Mouse (Mus musculus) adrenal gland, adult (tissue): ENCODE results near the gene Inafm2.

Source experiments
- DNase-seq, 2 experiments: peaks; one replicate each; pipeline ENCODE4 v3.0.0; 2022 to 2023; ENCODE audit warnings: low spot score in 1 of 2; ENCODE audit not compliant: inconsistent age in 2 of 2

Gene Inafm2

GRCm38 (mm10) chr2:118745232-118745884 lies at the start of gene Inafm2:
Inafm2 (plus strand) TSS chr2:118745758.
- DNase-seq = peak; percentile 96 to 97

DNA sequence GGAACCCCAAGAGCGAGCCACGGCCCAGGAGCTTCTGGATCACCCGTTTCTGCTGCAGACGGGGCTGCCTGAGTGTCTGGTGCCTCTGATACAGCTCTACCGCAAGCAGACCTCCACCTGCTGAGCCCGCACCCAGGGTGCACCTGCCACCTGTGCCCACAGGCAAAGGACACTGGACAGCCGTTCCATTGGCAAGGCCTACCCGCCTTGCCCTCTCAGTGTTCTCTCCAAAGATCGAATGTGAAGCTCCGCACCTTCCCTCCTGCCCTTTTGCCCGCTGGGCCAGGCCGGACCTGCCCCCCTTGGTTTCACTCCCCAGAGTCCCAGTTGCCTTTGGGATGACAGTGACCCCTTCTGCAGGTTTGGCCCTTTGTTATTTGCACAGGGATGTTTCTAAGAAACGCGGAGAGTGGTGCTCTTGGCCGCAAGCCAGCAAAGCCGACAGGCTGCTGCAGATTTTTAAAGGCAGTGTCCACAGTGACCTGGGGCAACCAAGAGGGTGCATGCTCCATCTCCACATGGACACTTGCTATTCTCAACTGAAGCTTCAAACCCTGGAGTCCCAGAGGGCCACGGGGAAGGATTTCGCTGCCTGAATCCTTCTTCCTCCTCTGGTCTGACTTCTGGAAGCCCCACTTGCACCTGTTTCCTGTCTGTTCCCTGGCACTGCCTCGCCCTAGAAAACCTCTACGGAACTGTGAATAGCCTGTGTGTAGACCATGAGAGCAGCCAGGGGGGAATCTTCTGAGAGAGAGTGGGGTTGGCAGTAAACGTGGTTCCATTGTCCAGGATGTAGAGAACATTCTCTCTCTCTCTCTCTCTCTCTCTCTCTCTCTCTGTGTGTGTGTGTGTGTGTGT lies 48.9 kb upstream of the Inafm2 start:
- peak in 1 of 2 experiments; percentile 78 for DNase-seq

DNA sequence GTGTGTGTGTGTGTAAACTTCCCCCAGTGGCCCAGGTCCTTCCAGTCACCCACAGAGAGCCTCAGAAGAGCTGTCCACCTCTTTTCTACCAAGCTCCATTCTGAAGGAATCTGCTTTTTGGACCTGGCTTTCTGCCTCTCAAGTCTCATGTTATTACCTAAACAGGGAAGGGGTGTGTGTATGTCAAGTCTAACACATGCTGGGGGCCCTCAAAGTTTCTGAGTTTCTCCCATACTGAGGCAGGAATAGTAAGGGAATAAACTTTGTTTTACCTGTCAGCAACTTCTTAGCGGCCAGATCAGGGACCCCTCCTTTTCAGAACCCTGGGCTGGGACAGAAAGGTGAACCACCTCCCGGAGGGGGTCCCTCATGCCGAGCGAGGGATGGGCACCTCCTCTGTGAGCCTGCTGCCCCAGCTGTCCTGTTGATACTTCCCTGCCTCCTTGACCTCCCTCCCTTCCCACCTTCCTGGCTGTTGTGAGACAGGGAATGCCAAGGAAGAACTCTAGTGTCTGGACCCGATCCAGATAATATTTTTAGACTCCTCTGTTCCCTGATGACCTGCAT lies 48.2 kb upstream of the Inafm2 start:
- peak in 1 of 2 experiments; percentile 76 for DNase-seq

GRCm38 (mm10) chr2:118697955-118698354 lies 47.6 kb upstream of the Inafm2 start:
- DNase-seq = peak; percentile 71 to 92

DNA sequence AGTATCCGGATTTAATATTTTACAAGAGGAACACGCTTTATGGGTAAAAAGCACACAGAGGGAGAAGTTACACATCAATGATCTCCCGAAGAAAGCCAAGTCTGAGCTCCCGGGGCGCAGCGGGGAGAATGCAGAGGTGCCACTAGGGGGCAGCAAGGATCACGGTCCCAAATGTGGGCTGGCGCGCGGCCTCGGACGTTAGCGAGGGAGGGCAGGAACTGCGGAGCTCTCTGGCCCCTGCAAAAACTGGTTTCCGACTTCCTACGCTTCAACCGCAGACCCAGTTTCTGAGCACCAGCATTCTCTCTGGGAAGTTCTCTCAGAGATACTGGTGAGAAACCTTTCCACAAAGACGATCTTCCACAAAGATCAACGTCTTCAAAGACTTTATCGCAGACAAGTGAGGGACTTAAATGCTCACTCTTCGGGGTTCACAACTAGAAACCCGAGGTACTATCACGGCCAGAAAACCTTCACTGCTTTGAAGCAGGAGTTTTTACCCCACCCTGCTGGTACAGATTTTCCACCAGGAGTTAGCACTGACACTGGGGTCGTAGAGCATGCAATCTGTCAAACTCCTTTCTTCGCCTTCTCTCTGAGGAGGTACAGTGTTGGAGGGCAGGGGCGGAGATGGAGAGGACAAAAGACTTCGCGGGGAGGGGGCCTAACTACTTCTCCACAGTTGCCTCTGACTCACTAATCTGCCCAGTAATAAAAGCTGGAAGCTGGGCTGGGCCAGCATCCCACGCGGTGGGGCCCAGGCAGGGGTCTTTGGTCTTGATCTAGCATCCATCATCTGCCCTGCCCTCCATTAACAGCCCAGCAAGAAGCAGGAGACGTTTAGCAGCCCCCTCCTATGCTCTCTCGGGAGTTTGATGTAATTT lies 45.1 kb upstream of the Inafm2 start:
- peak; percentile 84 to 96 for DNase-seq

- no peak for DNase-seq
These were observed 44.4 kb upstream of the Inafm2 start for GRCm38 (mm10) chr2:118701161-118701560.

- peak in 1 of 2 experiments; percentile 86 for DNase-seq
These were observed 43.3 kb upstream of the Inafm2 start for GRCm38 (mm10) chr2:118701971-118702882.

GRCm38 (mm10) chr2:118702883-118703761 lies 42.4 kb upstream of the Inafm2 start:
- DNase-seq = peak; percentile 55 to 87

DNA sequence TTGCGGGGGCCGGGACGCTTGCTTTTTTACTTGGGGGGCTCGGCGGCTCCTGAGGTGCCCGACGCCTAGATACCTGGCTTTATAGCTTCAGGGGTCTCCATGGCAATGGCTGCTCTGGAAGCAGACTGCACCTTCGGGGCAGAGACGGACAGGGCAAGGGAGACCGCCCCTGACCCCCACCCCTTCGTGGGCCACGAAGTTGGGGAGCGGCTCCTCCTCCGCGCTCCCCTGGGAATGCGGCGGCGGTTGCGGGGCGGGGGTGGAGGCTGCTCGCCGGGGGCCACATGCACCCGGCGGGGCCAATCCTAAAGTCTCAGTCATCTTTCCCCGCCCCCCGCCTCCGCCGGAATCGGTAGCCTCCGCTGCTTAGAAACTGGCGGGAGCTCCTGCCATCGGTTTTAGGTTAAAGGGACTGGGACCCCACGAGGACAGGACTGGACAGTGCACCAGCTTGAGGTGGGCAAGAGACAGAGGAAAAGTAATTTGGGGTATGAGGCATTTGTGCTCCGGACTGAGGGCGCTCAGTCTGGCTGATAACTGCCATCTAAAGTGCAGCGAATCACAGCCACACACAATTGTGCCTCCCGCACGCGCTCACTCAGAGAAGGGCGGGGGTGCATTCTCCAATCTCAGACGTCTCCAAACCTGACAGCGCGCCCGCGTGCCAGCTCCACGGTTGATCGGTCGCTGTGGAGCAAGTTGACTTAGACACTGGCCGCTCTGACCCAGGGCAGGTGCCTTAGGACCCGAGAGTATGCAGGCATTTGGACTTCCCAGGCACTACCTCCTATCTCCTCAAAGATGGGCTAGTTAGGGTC lies 41.4 kb upstream of the Inafm2 start, which contains the start of gene Ankrd63:
Ankrd63 (minus strand) TSS at position 51 of the 818 bp plus-strand sequence.
- peak in 1 of 2 experiments; percentile 70 for DNase-seq

DNA sequence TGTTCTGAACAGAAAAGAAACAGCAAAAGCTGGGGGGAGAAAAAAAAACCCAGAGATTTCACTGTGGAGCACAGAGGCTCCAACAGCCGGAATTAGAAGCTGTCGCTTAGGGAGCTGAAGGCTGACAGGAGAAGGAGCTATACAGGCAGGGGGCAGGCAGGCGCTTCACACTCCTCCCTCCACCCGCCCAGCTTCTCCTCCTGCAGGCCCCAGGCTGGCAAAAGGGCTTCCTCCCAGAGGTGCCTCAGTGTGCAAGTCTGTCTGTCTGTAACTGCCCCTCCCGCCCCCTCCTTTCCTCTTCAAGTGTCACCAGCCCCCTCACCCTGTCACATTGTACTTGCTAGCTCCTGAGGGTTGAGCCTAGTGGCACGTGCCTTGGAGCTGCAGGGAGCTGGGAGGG lies 39.1 kb upstream of the Inafm2 start:
- no peak for DNase-seq

GRCm38 (mm10) chr2:118708472-118708871 lies 37.1 kb upstream of the Inafm2 start:
- DNase-seq = peak in 1 of 2 experiments; percentile 53

DNA sequence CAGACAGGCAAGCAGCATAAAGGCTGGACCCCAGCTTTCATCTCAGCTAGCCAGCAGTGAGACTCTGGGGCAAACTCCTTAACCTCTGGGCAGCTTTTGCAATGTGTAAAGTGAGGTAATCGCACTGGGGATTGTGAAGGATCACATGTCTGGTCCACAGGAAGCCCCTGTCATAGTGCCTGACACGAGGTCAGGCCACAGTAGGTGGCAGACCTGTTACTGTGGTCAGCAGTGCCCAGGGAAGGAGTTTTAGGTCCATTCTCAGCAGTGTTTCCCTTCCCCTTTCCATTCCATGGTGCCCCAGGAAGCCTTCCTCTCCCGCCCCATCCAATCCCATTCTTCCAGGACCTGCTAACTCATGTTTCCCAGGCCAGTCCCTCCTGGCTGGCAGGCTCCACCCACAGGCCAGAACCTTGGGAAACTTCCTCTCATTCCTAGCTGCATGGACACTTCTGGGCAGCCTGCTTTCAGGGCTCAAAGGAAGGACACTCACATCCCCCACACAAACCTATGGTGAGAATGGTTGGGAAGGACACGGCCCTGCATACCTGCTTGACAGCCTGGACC lies 35.8 kb upstream of the Inafm2 start:
- DNase-seq = peak in 1 of 2 experiments; percentile 58

DNA sequence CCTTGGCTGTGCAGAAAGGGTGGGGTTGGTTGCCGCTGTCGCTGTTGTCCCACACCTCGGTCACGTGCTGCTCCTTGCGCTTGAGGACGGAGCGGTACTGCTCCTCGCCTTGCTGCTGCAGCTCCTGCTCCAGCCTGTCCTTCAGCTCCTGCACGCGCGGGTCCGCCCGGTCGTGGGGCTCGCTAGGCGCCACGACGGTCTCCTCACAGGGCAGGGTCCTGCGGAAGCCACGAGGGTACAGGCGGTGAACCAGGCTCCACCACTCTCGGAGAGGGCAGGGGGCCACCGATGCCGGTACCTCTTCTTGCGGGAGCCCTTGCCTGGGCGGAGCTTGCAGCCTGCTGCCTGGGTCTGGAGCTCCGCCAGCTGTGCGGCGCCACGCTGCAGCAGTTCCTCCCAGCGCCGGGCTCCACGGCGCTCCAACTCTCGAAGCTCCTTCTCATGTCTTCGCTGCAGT lies 34.5 kb upstream of the Inafm2 start:
- peak; percentile 61 to 82 for DNase-seq

DNA sequence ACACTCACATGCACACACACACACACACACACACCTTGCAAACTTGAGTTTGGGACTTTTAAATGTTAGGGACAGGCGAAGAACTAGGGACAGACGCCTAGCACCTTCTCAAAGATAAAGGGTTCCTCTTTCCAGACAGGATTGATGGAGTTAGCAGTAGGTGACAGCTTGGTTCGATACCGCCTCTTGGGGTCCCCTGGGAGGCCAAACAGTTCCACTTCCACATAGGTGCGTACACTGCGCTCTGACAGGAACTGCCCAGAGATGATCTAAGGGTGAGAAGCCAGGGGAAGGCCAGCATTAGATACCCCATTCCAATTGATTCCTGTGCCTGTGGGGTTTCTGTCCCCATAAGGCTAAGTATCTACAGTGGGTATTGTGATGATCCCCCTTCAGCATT lies 31.9 kb upstream of the Inafm2 start:
- DNase-seq = no peak

- no peak for DNase-seq
These were observed 31.3 kb upstream of the Inafm2 start for GRCm38 (mm10) chr2:118714230-118714629.

DNA sequence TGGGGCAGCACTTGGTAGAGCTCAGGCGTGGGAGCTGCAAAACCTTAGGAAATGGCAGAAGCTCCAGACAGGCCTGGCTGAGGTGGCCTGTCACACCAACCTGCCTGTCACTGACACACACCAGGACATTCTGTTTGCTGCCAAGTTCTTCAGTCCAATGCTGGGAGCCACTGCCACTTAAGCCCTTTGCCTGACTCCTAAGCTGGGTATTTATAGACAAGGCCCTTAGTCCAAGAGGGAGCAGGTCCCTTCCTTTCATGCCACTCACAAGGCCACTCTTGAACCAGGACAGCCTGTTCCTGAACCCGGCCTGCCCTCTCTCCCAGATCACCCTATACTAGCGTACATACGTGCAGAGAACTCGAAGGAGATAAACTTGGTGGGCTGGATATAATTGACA lies 28.9 kb upstream of the Inafm2 start:
- peak in 1 of 2 experiments; percentile 8 for DNase-seq

DNA sequence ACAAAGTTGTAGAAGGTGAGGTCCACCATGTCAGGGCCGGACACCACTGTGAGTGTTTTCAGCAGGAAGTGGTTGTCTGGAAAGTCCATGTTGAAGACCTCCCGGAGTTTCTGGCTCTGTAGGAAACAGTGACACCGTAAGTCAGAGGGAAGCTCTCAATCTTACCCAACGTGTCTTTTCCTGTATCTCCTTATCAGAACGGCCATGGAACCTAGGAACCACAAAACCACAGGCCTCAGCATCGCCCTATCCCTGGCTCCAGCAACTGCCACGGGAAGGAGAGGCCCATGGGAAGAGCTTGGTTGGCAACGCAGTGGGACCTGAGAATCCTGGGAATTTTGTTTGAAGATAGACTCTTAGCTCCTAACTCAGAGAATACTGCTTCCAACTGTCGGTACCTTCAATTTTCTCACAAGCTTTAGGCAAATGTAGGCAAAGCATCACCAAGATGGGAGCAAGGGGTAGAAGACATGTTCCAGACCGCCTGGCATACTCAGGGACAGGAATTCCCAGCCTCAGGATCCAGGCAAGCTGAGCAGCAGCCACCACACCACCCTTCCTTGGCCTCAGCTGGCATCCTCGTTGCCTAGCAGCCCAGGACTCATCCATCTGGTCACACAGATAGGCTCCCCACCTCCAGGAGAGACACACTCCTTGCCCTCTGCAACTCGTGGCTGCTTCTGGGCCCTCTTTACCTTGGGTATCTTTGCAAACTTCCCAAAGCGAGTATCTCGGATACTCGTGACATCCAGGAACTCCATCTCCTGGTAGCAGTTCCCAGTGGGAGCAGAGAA lies 21.7 kb upstream of the Inafm2 start:
- peak in 1 of 2 experiments; percentile 3 for DNase-seq
